Mouse (Mus musculus): ENCODE measurements around the gene Cnih2.

- TF ChIP-seq CTCF (IDR thresholded peaks at IDR 0.05; ENCODE audit: control insufficient read depth, insufficient read depth, insufficient read length) (no peak), USF1 (IDR thresholded peaks at IDR 0.05; ENCODE audit: low read depth) (no peak), MYOD1 (IDR thresholded peaks at IDR 0.05; ENCODE audit: control insufficient read depth, insufficient read length, low read depth) (no peak), MAX (IDR thresholded peaks at IDR 0.05) (no peak)
Observed at GRCm38 (mm10) chr19:5108702-5109101, 10.4 kb upstream of the Cnih2 start.
